Mouse (Mus musculus): ENCODE measurements at regions not wholly inside any gene's neighbourhood (a gene's known extent, or its start where the extent isn't known, plus 50 kb on each side); places are given as distances from the start of the nearest gene placed in this dataset.

GRCm38 (mm10) chr7:113146526-113146925, 60.7 kb upstream of the Arntl start:
- ATAC-seq (ENCODE audit: extremely low read depth, insufficient number of reproducible peaks, low FRiP score, poor library complexity, severe bottlenecking), result no peak
- Histone ChIP-seq H3K4me1 (ENCODE audit: insufficient read depth, low read depth, low read length) (no peaks in the 10 kb centered on the region), H3K9me3 (replicated peaks) (no peaks in the 10 kb centered on the region), H3K36me3 (replicated peaks) (no peaks in the 10 kb centered on the region), H3K27me3 (ENCODE audit: insufficient read depth, low read length) (peaks cover 31% of the 10 kb centered on the region), H3K4me3 (ENCODE audit: low read depth, low read length) (no peak overlapping the region)
- TF ChIP-seq GATA2 (IDR thresholded peaks at IDR 0.05; ENCODE audit: borderline replicate concordance, low read depth, low read length) (no peak), CTCF (IDR thresholded peaks at IDR 0.05; ENCODE audit: low read depth, low read length) (no peak)
- no peak for DNase-seq (ENCODE audit: low spot score)

GRCm38 (mm10) chr7:113147391-113148332, 59.6 kb upstream of the Arntl start:
- no peak for TF ChIP-seq GATA2 (IDR thresholded peaks at IDR 0.05; ENCODE audit: borderline replicate concordance, low read depth, low read length)
- TF ChIP-seq CTCF (IDR thresholded peaks at IDR 0.05; ENCODE audit: low read depth, low read length), result no peak
- no peak for TF ChIP-seq TAL1 (conservative IDR thresholded peaks at IDR 0.05; ENCODE audit: low read depth, low read length)
- TF ChIP-seq POLR2AphosphoS5 (IDR thresholded peaks at IDR 0.05; ENCODE audit: insufficient replicate concordance, low read depth, low read length), result no peak
- no peak for TF ChIP-seq GATA1 (IDR thresholded peaks at IDR 0.05; ENCODE audit: borderline replicate concordance, low read length)
- Histone ChIP-seq H3K4me3 (ENCODE audit: low read depth, low read length) (no peak overlapping the region), H3K4me1 (ENCODE audit: insufficient read depth, low read depth, low read length) (no peaks in the 10 kb centered on the region), H3K9me3 (replicated peaks) (no peaks in the 10 kb centered on the region), H3K27me3 (ENCODE audit: insufficient read depth, low read length) (peaks cover 24% of the 10 kb centered on the region), H3K36me3 (replicated peaks) (no peaks in the 10 kb centered on the region)
- ATAC-seq (ENCODE audit: extremely low read depth, insufficient number of reproducible peaks, low FRiP score, poor library complexity, severe bottlenecking) (no peak), DNase-seq (ENCODE audit: low spot score) (no peak)

GRCm38 (mm10) chr7:113148700-113149099, 58.6 kb upstream of the Arntl start:
- H3K9me3 ChIP-seq (replicated peaks), result no peaks in the 10 kb centered on the region
- H3K27me3 ChIP-seq (ENCODE audit: insufficient read depth, low read length), result peaks cover 22% of the 10 kb centered on the region
- ATAC-seq (ENCODE audit: extremely low read depth, insufficient number of reproducible peaks, low FRiP score, poor library complexity, severe bottlenecking) (no peak; the same call in 1 of the 2 replicates), DNase-seq (ENCODE audit: low spot score) (no peak)
- TF ChIP-seq TAL1 (conservative IDR thresholded peaks at IDR 0.05; ENCODE audit: low read depth, low read length), result no peak
- no peaks in the 10 kb centered on the region for H3K4me1 ChIP-seq (ENCODE audit: insufficient read depth, low read depth, low read length)
- H3K4me3 ChIP-seq (ENCODE audit: low read depth, low read length), result no peak overlapping the region
- H3K36me3 ChIP-seq (replicated peaks), result no peaks in the 10 kb centered on the region

- TF ChIP-seq POLR2AphosphoS5 (IDR thresholded peaks at IDR 0.05; ENCODE audit: insufficient replicate concordance, low read depth, low read length), result no peak
- TF ChIP-seq GATA1 (IDR thresholded peaks at IDR 0.05; ENCODE audit: borderline replicate concordance, low read length), result no peak
- TF ChIP-seq CTCF (IDR thresholded peaks at IDR 0.05; ENCODE audit: low read depth, low read length), result no peak
- TF ChIP-seq TAL1 (conservative IDR thresholded peaks at IDR 0.05; ENCODE audit: low read depth, low read length), result no peak
- no peak for TF ChIP-seq GATA2 (IDR thresholded peaks at IDR 0.05; ENCODE audit: borderline replicate concordance, low read depth, low read length)
- Histone ChIP-seq H3K4me1 (ENCODE audit: insufficient read depth, low read depth, low read length) (no peaks in the 10 kb centered on the region), H3K9me3 (replicated peaks) (no peaks in the 10 kb centered on the region), H3K27me3 (ENCODE audit: insufficient read depth, low read length) (peaks cover 16% of the 10 kb centered on the region), H3K4me3 (ENCODE audit: low read depth, low read length) (no peak overlapping the region), H3K36me3 (replicated peaks) (no peaks in the 10 kb centered on the region)
- no peak for ATAC-seq (ENCODE audit: extremely low read depth, insufficient number of reproducible peaks, low FRiP score, poor library complexity, severe bottlenecking)
- no peak for DNase-seq (ENCODE audit: low spot score)
Observed at GRCm38 (mm10) chr7:113149966-113150470, 57.2 kb upstream of the Arntl start.

GRCm38 (mm10) chr7:113150789-113151188, 56.5 kb upstream of the Arntl start:
- ATAC-seq (ENCODE audit: extremely low read depth, insufficient number of reproducible peaks, low FRiP score, poor library complexity, severe bottlenecking) (no peak), DNase-seq (ENCODE audit: low spot score) (no peak)
- H3K36me3 ChIP-seq (replicated peaks), result no peaks in the 10 kb centered on the region
- H3K27me3 ChIP-seq (ENCODE audit: insufficient read depth, low read length), result peaks cover 15% of the 10 kb centered on the region
- H3K4me3 ChIP-seq (ENCODE audit: low read depth, low read length), result no peak overlapping the region
- TF ChIP-seq GATA2 (IDR thresholded peaks at IDR 0.05; ENCODE audit: borderline replicate concordance, low read depth, low read length), result no peak
- TF ChIP-seq CTCF (IDR thresholded peaks at IDR 0.05; ENCODE audit: low read depth, low read length), result no peak
- TF ChIP-seq POLR2AphosphoS5 (IDR thresholded peaks at IDR 0.05; ENCODE audit: insufficient replicate concordance, low read depth, low read length), result no peak
- no peak for TF ChIP-seq GATA1 (IDR thresholded peaks at IDR 0.05; ENCODE audit: borderline replicate concordance, low read length)
- no peak for TF ChIP-seq TAL1 (conservative IDR thresholded peaks at IDR 0.05; ENCODE audit: low read depth, low read length)
- no peaks in the 10 kb centered on the region for H3K4me1 ChIP-seq (ENCODE audit: insufficient read depth, low read depth, low read length)
- H3K9me3 ChIP-seq (replicated peaks), result no peaks in the 10 kb centered on the region

GRCm38 (mm10) chr7:113151499-113151898, 55.8 kb upstream of the Arntl start:
- no peak for ATAC-seq (ENCODE audit: extremely low read depth, insufficient number of reproducible peaks, low FRiP score, poor library complexity, severe bottlenecking)
- H3K9me3 ChIP-seq (replicated peaks), result no peaks in the 10 kb centered on the region
- H3K27me3 ChIP-seq (ENCODE audit: insufficient read depth, low read length), result peaks cover 14% of the 10 kb centered on the region
- no peaks in the 10 kb centered on the region for H3K36me3 ChIP-seq (replicated peaks)
- H3K4me3 ChIP-seq (ENCODE audit: low read depth, low read length), result no peak overlapping the region
- TF ChIP-seq GATA1 (IDR thresholded peaks at IDR 0.05; ENCODE audit: borderline replicate concordance, low read length) (no peak), TAL1 (conservative IDR thresholded peaks at IDR 0.05; ENCODE audit: low read depth, low read length) (no peak), POLR2AphosphoS5 (IDR thresholded peaks at IDR 0.05; ENCODE audit: insufficient replicate concordance, low read depth, low read length) (no peak), CTCF (IDR thresholded peaks at IDR 0.05; ENCODE audit: low read depth, low read length) (no peak), GATA2 (IDR thresholded peaks at IDR 0.05; ENCODE audit: borderline replicate concordance, low read depth, low read length) (no peak)
- DNase-seq (ENCODE audit: low spot score), result no peak
- H3K4me1 ChIP-seq (ENCODE audit: insufficient read depth, low read depth, low read length), result no peaks in the 10 kb centered on the region

All from G1E (cell line).